Mouse (Mus musculus) olfactory bulb, adult 2 months (tissue): Measurements from ENCODE around the gene Dlx3.

Experiments used
- CTCF ChIP-seq: fragments of 200-500 bp; IDR thresholded peaks from 2 replicates; pipeline ENCODE4 v1.5.1; 2012; ENCODE audit warnings: low read depth, mild to moderate bottlenecking, low read length, moderate library complexity; ENCODE audit not compliant: insufficient read depth
- POLR2A ChIP-seq: fragments of 200-500 bp; IDR thresholded peaks from 2 replicates; pipeline ENCODE4 v1.6.1; 2012; ENCODE audit warnings: mild to moderate bottlenecking, low read depth, low read length, moderate library complexity; ENCODE audit not compliant: insufficient read depth

GRCm38 (mm10) chr11:95100393-95100792 lies 19.5 kb upstream of the Dlx3 start:
- TF ChIP-seq POLR2A (no peak), CTCF (no peak)
